Mouse (Mus musculus) cerebellum, postnatal 14 days (tissue): ENCODE measurements around the gene Psme4.
"Not testable (repeated sequence)": the region's sequence is repeated elsewhere in the genome, so short reads cannot be mapped to it uniquely, and the experiment has no call there.

ENCODE experiments used
- DNase-seq, 2 experiments: peaks; one replicate each; pipeline ENCODE4 v3.0.0; 2021; ENCODE audit warnings: mixed read lengths in 2 of 2

Gene Psme4

GRCm38 (mm10) chr11:30771267-30771903, at the start of gene Psme4:
TSS of gene Psme4 (plus strand) at chr11:30771726.
- DNase-seq: peak; percentile 94 to 95

DNA sequence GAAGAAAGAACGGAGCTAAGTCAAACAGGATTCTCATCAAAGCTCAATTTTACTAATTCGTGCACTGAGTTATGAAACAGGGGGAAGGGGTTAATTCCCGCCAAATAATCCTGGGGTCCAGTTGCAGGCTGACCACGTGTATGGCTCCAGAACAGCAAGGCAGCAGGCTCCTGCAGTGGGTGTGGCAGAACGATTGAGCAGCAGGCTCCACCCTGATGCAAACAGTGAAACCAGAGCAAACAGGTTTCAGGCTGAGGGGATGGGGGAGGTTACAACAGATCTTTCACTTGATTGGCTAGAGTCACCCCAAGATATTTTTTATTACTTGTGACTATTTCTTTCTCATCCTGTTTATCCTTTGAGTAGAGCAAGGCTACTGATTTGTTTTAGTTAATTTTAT, 48.1 kb upstream of the Psme4 start:
- DNase-seq: no peak

DNA sequence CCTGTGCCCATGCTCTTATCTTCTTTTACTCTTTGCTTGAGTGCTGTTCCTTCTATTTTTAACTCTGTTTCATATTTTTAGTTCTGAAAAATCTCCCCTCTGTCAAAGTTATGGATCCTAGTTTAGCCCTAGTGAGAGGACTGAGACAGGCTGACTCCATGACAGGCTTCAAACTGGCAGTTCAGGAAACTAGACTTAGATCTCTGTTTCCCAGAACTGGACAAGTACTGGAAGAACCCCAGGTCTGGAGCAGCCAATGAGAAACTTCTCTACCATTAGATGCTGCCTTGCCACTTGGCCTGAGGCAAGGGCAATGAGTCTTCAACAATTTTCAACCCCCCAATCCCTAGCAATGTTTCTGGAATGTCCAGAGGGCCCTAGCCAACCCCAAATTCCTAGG, 40.8 kb upstream of the Psme4 start:
- no peak for DNase-seq

- no peak for DNase-seq
Measured at GRCm38 (mm10) chr11:30733376-30733775, 38.1 kb upstream of the Psme4 start.

DNA sequence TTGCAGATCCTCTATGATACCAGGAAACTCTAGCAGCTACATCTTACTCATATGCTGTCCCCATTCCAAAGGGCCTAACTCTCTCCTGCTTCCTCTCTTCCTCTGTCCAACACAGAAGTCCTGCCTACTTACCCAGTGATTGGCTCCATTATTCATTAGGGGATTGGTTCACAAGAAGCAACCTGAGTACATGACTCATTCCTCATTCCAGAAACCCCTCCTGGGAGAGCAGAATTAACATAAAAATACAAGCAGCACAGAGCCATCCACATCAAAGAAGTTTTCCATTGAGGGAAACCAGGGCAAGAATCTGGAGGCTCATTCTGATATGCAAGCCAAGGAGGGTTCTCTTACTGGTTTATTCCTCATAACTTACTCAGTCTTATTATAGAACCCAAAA, 27.5 kb upstream of the Psme4 start:
- no peak for DNase-seq

DNA sequence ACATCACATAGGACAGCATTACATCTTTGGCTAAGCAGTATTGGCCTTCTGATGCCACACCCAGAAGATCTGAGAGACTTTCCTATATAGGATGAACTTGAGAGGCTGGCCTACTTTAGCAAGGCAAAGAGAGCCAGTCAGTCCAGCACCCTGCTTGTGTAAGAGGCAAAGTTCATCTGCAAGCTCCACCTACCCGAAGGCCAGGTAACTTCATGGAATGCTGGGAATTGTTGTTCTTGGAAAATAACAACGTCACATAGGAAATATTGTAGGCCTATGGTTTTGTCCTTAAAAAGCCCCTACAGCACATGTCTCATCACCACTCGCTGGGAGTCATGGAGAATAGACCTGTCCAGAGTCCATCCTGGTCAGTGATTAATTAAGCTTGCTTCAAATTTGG, 22.6 kb upstream of the Psme4 start:
- DNase-seq: no peak

DNA sequence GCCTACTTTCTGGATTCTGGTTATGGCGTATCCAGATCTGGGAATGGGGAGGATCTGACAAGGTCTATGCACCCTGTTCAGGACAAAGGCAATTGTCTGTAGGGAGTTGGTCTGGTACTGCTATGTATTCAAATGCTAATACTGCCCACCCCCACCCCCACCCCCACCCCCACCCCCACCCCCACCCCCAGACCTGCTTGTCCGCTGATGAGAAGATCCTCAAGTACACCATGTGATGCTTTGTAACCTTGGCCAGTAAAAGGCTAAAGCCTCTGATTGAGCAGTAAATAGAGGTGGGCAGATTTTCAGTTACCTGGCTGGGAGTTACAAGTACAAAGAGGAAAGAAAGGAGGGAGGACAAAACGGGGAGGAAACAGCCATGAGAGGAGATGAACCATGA, 21.9 kb upstream of the Psme4 start:
- no peak for DNase-seq

DNA sequence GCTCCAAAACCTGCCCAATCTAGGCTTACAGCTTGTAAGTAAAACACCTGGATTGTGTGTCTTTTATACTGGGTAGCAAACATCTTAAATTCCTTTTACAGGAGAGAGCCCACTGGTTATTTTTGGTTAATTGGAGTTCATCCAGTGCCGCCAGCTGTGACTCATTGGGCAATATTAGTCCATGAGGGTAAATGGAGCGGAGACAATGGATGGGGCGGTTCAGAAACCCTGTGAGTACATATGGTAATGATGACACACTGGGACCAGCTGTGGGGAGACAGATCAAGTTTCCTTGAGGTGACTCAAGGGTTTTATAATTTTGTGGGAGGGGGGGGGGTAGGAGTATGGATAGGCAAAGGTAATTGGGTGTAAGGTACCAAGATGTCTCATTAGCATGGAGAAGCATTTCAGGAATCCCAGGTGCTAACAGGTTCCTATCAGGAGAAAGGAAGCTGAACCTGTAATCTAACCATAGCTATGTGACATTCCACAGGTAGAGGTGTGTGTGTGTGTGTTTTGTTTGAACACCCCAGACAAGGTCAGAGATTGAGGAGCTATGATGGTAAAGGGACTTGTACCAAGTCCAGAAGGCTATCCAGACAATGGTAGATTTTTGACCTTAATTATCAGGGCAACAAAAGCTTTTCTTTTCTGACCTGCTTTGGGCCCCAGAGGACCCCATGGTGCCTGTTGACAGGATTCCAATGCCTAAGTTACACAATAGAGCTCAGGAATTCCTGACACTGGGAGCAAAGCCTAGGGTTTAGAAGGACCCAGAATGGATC, 21.3 kb upstream of the Psme4 start:
- DNase-seq: no peak

DNA sequence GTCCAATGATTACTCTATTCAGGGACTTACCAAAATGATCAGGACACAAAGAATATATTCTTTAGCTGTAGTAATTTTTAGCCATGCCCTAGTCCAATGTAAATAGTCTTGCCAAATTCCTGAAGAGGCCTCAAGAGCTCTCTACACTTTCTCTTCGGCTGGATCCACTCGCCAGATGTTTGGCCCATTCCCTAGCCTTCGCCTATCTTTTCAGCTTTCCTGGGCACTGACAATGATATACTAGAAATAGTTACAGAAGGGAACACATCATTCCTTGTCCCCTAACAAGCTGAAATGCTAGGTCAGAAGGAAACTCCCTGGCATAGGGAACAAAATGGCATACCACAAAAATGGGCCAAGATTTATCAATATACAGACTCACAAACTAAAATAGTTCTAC, 18.6 kb upstream of the Psme4 start:
- DNase-seq: no peak

DNA sequence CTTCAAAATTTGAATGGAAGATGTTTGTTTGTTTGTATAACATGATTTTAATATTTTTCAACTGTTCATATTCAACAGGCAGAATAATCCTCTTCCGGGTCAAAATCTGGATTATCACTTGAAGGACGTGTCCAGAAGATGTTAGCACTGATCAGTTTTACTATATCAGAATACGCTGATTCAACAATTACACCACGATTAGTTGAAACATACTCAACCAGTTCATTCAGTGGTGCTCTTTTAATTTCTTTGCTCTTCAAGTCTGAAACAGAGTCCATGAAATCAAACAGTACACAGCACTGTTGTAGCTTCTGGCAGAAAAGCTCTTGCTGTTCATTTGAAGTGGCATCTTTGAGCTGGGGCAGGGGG, 17.1 kb upstream of the Psme4 start:
- not testable (repeated sequence) for DNase-seq

- DNase-seq: peak; percentile 44 to 48
Measured at GRCm38 (mm10) chr11:30754855-30755530, 16.5 kb upstream of the Psme4 start.

GRCm38 (mm10) chr11:30761381-30761780, 10.1 kb upstream of the Psme4 start:
- DNase-seq: no peak

DNA sequence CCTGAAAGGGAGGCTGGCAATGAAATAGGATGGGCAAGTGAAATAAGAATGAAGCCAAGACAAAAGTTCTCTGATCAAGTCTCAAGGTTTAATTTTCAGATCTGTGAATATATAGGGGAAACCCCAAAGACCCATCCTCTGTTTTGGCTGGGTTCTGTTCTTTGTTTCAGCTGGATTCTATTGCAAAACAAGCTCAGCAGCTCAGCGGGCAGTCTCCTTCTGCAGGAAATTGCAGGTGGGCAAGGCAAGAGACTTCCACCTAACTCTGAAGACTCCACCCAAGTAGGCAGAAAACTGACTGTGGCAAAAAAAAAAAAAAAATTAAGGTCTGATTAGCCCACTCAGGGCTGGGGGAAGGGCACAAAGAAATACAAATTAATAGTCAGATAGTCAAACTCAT, 9.6 kb upstream of the Psme4 start:
- no peak for DNase-seq

DNA sequence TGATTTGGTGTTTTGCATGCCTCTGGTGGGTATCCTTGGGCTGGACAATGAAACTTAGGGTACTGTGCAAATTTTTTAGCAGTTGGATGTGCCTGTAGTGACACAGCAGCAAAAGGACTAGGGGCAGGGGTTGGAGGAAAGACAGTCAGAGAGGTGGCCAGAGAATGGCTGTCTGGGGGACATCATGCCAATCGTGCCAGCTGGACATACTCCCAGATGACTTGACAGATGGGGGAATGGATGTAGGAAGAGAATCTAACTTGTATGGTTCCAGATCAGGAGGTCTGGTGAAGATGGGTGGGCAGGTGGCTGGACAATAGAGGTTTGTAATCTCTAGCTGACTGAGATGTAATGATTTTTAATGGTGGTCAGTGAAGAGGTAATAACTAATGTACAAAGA, 6.5 kb upstream of the Psme4 start:
- DNase-seq: peak; percentile 38 to 51

DNA sequence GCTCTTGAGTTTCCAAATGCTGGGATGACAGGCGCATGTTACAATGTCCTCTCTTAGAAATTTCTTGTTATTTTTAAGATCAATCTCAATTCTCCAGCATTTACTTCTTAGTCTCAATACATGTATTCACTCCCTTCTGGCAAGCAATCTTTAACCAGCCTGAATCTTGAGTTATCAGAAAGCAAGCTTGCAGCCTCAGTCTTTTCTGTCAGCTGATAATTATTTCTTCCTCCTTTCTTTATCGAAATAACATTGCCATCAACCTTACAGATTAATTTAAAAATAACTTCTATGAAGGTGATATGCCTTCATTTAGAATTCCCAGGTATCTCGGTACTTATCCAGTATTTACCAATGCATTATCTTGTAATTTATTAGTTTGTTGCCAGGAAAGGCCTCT, 709 bp upstream of the Psme4 start:
- no peak for DNase-seq

DNA sequence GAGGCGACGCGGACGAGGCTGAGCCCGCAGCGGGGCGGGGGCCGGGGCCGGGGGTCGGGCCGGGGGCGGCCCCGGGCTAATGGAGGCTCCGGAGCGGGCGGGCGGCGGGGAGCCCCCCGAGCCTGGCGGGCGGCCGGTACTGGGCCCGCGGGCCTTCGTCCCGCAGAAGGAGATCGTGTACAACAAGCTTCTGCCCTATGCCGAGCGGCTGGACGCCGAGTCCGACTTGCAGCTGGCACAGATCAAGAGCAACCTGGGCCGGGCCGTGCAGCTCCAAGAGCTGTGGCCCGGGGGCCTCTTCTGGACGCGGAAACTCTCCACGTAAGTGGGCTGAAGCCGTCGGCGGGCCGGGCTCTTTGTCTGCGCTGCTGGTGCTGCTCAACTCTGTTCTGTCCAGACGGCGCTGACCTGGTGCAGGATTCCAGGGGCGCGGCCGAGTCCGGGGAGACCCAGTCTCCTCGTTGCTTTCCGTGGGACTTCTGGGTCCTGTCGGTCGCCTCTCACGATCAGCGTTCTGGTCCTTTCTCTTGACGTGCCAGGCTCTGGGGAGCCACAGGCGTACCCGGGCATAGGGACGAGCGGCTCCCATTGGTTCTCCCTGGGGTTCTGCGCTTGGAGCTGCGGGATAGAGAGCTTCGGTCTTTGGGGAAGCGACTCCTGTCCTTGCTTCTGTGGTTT, 517 bp downstream of the Psme4 start:
- DNase-seq: peak; percentile 63 to 64

- no peak for DNase-seq
Measured at GRCm38 (mm10) chr11:30772777-30773417, 1.4 kb downstream of the Psme4 start.

DNA sequence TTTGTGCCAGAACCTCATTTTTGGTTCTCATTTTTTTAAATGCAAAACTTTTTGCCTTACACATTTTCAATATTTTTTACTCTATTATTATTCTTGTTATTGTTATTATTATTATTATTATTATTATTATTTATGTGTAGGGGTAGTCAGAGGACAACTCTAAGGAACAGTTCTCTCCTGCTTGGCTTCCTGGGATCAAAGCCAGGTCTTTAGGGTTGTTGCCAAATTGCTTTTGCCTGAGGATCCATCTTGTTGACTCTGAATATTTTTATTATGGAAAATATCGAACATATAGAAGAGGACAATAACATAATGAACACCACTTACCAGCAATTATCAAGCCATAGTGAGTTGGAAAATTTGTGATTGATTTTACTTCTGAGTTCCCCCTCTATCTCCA, 3.1 kb downstream of the Psme4 start:
- peak; percentile 63 to 75 for DNase-seq

DNA sequence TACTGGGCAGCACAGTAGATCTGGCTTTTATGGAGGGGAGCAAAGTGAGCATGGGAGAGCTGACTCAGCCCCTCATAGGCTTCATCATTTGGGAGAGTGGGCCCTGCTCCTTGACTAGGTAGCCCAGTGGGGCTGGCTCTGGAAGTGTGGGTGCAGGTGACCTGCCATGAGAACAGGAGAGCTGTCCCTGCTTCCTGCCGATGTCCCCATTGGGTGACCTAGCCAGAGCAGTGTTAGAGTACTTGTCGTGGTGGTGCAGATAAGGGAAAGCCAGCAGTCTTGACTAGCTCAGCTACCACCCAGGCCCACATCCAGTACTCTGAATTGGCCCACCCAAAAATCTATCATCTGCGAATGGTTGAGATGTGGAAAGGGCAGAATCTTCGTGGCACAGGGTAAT, 6.0 kb downstream of the Psme4 start:
- DNase-seq: no peak

GRCm38 (mm10) chr11:30780893-30781292, 9.4 kb downstream of the Psme4 start:
- DNase-seq: no peak

- DNase-seq: no peak
Measured at GRCm38 (mm10) chr11:30781612-30782011, 10.1 kb downstream of the Psme4 start.

DNA sequence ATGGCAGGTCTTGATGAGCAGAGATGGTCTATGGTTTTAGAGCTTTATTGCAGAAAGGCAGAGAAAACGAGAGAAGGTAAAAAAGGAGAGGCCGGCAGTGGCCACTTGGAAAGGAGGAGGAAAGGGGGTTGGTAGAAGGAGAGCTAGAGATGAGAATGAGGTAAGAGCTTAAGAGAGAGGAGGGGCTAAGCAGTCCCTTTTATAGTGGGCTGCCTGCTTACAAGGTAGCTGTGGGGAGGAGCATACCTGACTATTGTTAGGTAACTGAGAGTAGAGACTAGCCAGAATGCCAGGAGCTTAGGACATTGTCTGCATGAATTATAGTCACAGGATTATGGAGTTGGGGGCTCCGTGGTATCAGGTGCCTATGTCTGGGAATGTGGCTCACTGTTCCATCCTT, 14.0 kb downstream of the Psme4 start:
- no peak for DNase-seq
